Mouse (Mus musculus): ENCODE measurements around the gene Tmem100. TPM values are rescaled to one million over a fixed set of nuclear protein-coding genes. Genes with fewer than 3 reads are reported as not detected.

Gene Tmem100
- total RNA-seq (2015) (0.22 TPM in 1 of 2 replicates, not detected in the other), total RNA-seq (2017) (0.17 TPM in 1 of 2 replicates, not detected in the other)

DNA sequence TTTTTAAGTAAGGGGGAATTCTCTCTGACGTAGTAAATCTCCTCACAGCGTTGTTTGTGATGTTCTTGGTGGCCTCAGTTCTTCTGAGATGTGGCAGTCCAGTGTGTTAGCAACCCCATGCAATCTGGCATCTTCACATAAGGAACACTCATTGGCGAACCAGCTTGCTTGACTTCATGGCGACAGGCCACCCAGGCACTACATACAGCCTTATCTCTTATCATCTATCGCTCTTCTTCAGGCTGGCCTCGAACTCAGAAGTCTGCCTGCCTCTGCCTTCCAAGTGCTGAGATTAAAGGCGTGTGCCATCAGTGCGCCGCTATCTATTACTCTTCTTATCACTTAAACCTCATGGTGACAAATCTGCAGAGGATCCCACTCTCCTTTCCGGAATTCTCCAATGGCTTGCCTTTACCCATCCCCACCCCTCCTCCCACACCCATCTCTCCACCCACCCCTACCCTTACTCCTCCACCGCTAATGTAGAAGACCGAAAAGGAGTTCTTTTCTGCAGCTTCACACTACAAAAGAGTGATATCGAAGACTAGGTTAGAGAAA, at the start of gene Tmem100:
TSS of gene Tmem100 (plus strand) at position 508 of the 558 bp plus-strand sequence.
- ATAC-seq (replicated peaks; ENCODE audit: poor library complexity) = 0 out of 2 replicates have a peak, but pooled peaks have one; percentile 9

DNA sequence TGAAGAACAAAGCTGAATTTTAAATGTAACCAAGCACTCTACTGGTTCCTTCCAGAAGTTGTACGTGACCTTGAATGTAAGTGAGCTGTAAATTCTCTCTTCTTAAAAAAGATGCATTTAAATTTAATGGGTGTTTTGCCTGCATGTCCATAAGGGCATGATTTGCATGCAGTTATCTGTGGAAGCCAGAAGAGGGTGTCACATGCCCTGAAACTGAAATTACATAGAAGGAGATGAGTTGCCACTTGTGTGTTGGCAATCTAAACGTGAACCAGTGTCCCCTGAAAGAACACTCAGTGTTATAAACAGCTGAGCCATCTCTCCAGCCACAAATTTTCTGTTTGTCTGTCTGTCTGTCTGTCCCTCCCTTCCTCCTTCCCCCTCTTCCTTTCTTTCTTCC, 47.2 kb upstream of the Tmem100 start:
- no peak for ATAC-seq (replicated peaks; ENCODE audit: poor library complexity)

- no peak for ATAC-seq (replicated peaks; ENCODE audit: poor library complexity)
These were observed 45.7 kb upstream of the Tmem100 start for GRCm38 (mm10) chr11:89984436-89984835.

DNA sequence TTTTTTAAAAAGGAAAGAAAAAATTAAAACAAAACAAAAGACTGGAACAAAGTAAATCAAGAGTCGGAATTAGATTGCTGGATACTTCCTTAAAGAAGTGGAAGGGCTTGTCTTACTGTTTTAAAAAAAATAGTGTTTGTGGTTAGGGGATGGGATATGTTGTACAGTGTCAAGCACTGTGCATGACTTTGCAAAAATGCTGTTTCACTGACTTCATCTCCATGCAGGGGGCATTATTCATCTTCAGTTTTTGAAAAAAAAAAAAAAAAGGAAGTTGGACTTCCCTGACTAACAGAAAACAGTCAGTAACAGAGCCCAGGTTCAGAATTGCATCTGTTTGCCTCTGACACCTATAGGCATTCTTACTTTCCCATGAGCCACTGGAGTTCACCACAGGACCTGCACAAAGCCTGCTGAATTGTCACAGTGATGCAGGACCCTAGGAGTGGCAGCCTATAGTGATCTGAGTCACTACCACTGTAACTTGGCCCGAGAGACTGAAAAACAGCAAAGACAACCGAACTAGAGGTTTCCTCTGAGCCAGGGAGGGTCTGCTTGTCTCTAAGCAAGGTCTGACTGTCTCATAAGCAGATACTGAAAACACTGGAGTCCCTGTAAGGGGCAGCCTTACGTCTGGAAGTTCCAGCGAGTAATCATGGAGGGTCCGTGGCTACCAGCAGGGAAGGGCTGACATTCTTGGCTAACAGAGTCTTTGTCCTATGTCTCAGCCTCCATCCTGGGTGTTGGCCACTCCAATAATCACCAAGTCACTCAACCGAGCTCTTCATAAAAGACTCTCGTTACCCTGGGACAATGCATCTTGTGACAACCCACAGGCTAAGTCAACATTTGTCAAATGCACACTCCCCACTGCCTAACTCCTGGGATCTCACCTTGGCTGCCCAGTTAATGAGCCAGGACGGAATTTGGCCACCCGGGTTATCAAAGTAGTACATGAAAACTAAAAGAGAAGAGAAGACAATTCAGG, 44.7 kb upstream of the Tmem100 start:
- ATAC-seq (replicated peaks; ENCODE audit: poor library complexity) = peak; percentile 81

DNA sequence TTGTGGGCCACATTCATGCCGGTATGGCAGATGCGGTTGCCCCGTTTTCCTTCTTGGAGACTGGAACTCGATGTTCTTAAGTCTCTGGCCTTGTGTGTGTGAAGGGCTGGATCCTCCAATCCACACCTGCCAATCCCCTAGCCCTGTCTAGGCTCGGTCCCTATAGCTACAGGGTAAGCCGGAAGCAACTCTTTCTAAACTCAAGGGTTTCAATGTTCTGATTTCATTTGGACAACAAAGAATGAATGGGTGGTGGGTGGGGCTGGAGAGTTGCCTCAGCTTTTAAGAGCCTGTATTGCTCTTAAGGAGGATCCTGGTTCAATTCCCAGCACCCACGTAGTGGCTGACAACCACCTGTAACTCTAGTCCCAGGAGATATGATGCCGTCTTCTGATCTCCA, 43.6 kb upstream of the Tmem100 start:
- no peak for ATAC-seq (replicated peaks; ENCODE audit: poor library complexity)

GRCm38 (mm10) chr11:89988936-89989589, 41.1 kb upstream of the Tmem100 start:
- ATAC-seq (replicated peaks; ENCODE audit: poor library complexity) = peak; percentile 86

GRCm38 (mm10) chr11:89991661-89992060, 38.5 kb upstream of the Tmem100 start:
- no peak for ATAC-seq (replicated peaks; ENCODE audit: poor library complexity)

GRCm38 (mm10) chr11:89994706-89995105, 35.4 kb upstream of the Tmem100 start:
- no peak for ATAC-seq (replicated peaks; ENCODE audit: poor library complexity)

- no peak for ATAC-seq (replicated peaks; ENCODE audit: poor library complexity)
These were observed 34.6 kb upstream of the Tmem100 start for GRCm38 (mm10) chr11:89995596-89995995.

- no peak for ATAC-seq (replicated peaks; ENCODE audit: poor library complexity)
These were observed 33.7 kb upstream of the Tmem100 start for GRCm38 (mm10) chr11:89996406-89996805.

DNA sequence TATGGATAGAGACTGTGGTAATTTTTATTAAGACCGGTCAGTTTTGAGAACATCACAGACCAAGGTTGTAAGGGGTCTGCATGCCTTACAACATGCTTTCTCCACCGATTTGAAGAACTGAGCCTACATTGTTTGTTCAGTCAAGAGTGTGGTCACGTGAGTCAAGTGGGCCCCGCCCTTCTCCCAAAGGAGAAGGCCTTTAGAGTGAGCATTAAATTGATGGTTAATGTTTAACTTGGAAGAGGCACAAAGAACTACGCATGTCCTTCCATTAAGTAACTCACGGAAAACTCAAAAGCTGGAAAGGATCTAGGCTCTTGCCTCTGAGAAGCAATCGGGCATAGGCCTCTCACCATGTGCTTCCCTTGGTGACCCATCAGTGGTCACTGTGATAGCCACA, 33.3 kb upstream of the Tmem100 start:
- ATAC-seq (replicated peaks; ENCODE audit: poor library complexity) = no peak

GRCm38 (mm10) chr11:89998996-89999770, 31.0 kb upstream of the Tmem100 start:
- no peak for ATAC-seq (replicated peaks; ENCODE audit: poor library complexity)

GRCm38 (mm10) chr11:90000666-90001065, 29.5 kb upstream of the Tmem100 start:
- ATAC-seq (replicated peaks; ENCODE audit: poor library complexity) = no peak

- ATAC-seq (replicated peaks; ENCODE audit: poor library complexity) = no peak
These were observed 28.5 kb upstream of the Tmem100 start for GRCm38 (mm10) chr11:90001396-90002230.

DNA sequence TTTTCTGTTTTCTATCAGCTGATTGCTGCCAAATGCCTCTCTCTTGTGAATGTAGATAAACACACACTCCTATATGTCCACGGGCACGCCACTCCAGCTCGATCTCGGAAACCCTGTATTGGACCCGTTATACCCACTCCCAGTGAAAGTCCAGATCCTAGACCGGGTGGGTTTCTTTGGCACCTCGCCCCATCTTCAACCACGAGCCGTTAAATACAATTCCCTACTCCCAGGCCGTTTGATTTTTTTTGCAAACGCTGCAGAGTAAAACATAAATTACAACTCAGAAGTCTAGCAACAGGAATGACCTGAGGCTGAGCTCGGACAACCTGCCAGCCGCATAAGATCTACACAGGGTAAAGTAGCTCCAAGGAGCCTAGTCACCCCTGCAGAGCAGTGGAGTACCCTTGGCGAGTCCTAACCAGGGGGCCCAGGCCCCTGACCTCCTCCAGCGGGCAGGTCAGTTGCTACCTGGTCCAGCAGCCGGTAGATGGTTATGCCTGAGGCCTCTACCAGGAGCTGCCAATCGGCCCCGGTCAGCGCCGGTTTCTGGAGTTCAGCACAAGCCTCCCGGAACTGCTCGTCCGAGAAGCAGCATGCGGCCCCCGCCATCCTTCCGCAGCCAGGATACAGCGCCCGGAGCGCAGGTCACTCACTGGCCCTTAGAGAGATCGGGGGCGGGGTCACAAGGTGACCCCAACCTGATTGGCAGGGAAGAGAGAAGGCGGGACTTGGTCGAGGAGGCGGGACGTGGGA, 27.7 kb upstream of the Tmem100 start, which contains the start of gene Pctp:
TSS of gene Pctp (minus strand) at position 664 of the 756 bp plus-strand sequence.
- peak; percentile 98 for ATAC-seq (replicated peaks; ENCODE audit: poor library complexity)

- ATAC-seq (replicated peaks; ENCODE audit: poor library complexity) = no peak
These were observed 27.2 kb upstream of the Tmem100 start for GRCm38 (mm10) chr11:90002987-90003348.

DNA sequence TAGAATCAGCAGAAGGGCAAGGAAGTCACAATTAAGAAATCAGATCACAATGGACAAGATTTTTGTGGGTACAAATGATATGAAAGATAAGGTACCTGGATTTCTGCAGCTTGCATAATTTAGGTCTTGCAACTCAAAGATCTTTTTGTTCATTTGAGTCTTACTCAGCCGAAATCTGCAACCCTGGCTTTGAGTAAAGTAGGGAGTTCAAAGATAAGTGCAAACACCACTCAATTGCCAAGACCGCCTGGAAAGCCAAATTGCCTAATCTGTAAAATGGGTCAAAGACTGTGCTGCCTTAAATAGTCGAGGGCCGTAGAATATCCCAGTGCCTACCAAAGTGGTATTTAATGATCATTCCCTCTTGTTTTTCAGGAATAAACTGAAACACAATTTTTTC, 26.8 kb upstream of the Tmem100 start:
- no peak for ATAC-seq (replicated peaks; ENCODE audit: poor library complexity)

- no peak for ATAC-seq (replicated peaks; ENCODE audit: poor library complexity)
These were observed 24.0 kb upstream of the Tmem100 start for GRCm38 (mm10) chr11:90006111-90006510.

All from megakaryocyte progenitor cell, adult 5-6 weeks (primary cell).